Mouse (Mus musculus) cerebellum, adult 11 months (tissue): ENCODE measurements around the gene Zfp618.
A peak's percentile ranks its signal among the peaks of the same experiment; 100 is the strongest.

Experiments
- DNase-seq: peaks from one replicate; pipeline ENCODE4 v3.0.0; 2022

Gene Zfp618

GRCm38 (mm10) chr4:63068499-63069175 is 103.3 kb downstream of the Zfp618 start:
- DNase-seq, result no peak

GRCm38 (mm10) chr4:63071413-63072260 is 106.3 kb downstream of the Zfp618 start:
- no peak for DNase-seq

GRCm38 (mm10) chr4:63073139-63073538 is 107.8 kb downstream of the Zfp618 start:
- DNase-seq, result no peak

- DNase-seq, result no peak
Observed at GRCm38 (mm10) chr4:63079159-63079558, 113.8 kb downstream of the Zfp618 start.

- DNase-seq, result peak; percentile 5
Observed at GRCm38 (mm10) chr4:63084473-63084889, 119.1 kb downstream of the Zfp618 start.

- DNase-seq, result no peak
Observed at GRCm38 (mm10) chr4:63089484-63089883, 124.1 kb downstream of the Zfp618 start.

- no peak for DNase-seq
Observed at GRCm38 (mm10) chr4:63091151-63091550, 125.8 kb downstream of the Zfp618 start.

GRCm38 (mm10) chr4:63097603-63098002 is 132.2 kb downstream of the Zfp618 start:
- no peak for DNase-seq

GRCm38 (mm10) chr4:63100478-63100877 is 135.1 kb downstream of the Zfp618 start:
- no peak for DNase-seq

- no peak for DNase-seq
Observed at GRCm38 (mm10) chr4:63102025-63102424, 136.7 kb downstream of the Zfp618 start.

GRCm38 (mm10) chr4:63105651-63106050 is 140.3 kb downstream of the Zfp618 start:
- DNase-seq, result no peak

- DNase-seq, result peak; percentile 48
Observed at GRCm38 (mm10) chr4:63118639-63119437, 153.5 kb downstream of the Zfp618 start.

- no peak for DNase-seq
Observed at GRCm38 (mm10) chr4:63124861-63125466, 159.6 kb downstream of the Zfp618 start.

- DNase-seq, result no peak
Observed at GRCm38 (mm10) chr4:63129891-63130624, 164.7 kb downstream of the Zfp618 start.

GRCm38 (mm10) chr4:63147268-63147667 is 181.9 kb downstream of the Zfp618 start:
- no peak for DNase-seq

- no peak for DNase-seq
Observed at GRCm38 (mm10) chr4:63151127-63151526, 185.8 kb downstream of the Zfp618 start.

GRCm38 (mm10) chr4:63154028-63154427 is 188.7 kb downstream of the Zfp618 start:
- no peak for DNase-seq

- DNase-seq, result no peak
Observed at GRCm38 (mm10) chr4:63154699-63155098, 189.3 kb downstream of the Zfp618 start, which contains the start of gene Ambp. Ambp (minus strand) TSS chr4:63154799.

- no peak for DNase-seq
Observed at GRCm38 (mm10) chr4:63155596-63155995, 190.2 kb downstream of the Zfp618 start.

- no peak for DNase-seq
Observed at GRCm38 (mm10) chr4:63156726-63157634, 191.6 kb downstream of the Zfp618 start.

GRCm38 (mm10) chr4:63158192-63158591 is 192.8 kb downstream of the Zfp618 start:
- DNase-seq, result no peak
